Mouse (Mus musculus) stomach, embryonic 14.5 days (tissue): ENCODE measurements around the gene Sorbs2. TPM values are rescaled to one million over a fixed set of nuclear protein-coding genes. Genes with fewer than 3 reads are reported as not detected.
"Not testable (repeated sequence)": the region's sequence is repeated elsewhere in the genome, so short reads cannot be mapped to it uniquely, and the experiment has no call there.

ENCODE experiments used
- ATAC-seq: fragments of 200-750 bp; cut with Nextera tagmentation; 2 replicates; pipeline ENCODE4 v1.8.0; 2017; ENCODE audit warnings: low read depth, moderate TSS enrichment; ENCODE audit not compliant: insufficient number of reproducible peaks, insufficient read depth, low FRiP score
- H3K27ac ChIP-seq: fragments of 300-500 bp; sonication (generic); 2 replicates; pipeline ENCODE4 v1.5.1; 2014; ENCODE audit warnings: mild to moderate bottlenecking, low read length, moderate library complexity, mixed read lengths
- H3K27me3 ChIP-seq: fragments of 300-500 bp; sonication (generic); 2 replicates; pipeline ENCODE4 v1.6.1; 2014; ENCODE audit warnings: low read length, control low read depth, mixed read lengths; ENCODE audit not compliant: control insufficient read depth, insufficient read depth
- H3K36me3 ChIP-seq: fragments of 300-500 bp; sonication (generic); 2 replicates; pipeline ENCODE4 v1.6.1; 2014; ENCODE audit warnings: mild to moderate bottlenecking, control low read depth, low read length, moderate library complexity, mixed read lengths; ENCODE audit not compliant: control insufficient read depth, insufficient read depth
- H3K4me1 ChIP-seq: fragments of 300-500 bp; sonication (generic); 2 replicates; pipeline ENCODE4 v1.6.1; 2014; ENCODE audit warnings: low read length, control low read depth, mixed read lengths; ENCODE audit not compliant: control insufficient read depth, insufficient read depth
- H3K4me2 ChIP-seq: fragments of 300-500 bp; sonication (generic); replicated peaks from 2 replicates; pipeline ENCODE4 v1.6.1; 2014; ENCODE audit warnings: low read depth, low read length, control low read depth
- H3K4me3 ChIP-seq: fragments of 300-500 bp; sonication (generic); 2 replicates; pipeline ENCODE4 v1.5.1; 2014; ENCODE audit warnings: low read depth, low read length, control low read depth
- H3K9ac ChIP-seq: fragments of 300-500 bp; sonication (generic); replicated peaks from 2 replicates; pipeline ENCODE4 v1.6.1; 2014; ENCODE audit warnings: low read depth, mild to moderate bottlenecking, control low read depth, low read length, moderate library complexity, mixed read lengths
- H3K9me3 ChIP-seq: fragments of 300-500 bp; sonication (generic); 2 replicates; pipeline ENCODE4 v1.6.1; 2016; ENCODE audit warnings: low read depth, low read length, control low read depth; ENCODE audit not compliant: control insufficient read depth
- WGBS: fragments of 180-500 bp; shearing (Covaris S2); extraction: QIAGEN DNeasy Blood & Tissue Kit; methylation state at CpG from one replicate; pipeline ENCODE4 v1.1.7; 2014; 5-methylcytosine and 5-hydroxymethylcytosine counted together
- polyA plus RNA-seq: library from polyadenylated mRNA; unstranded; fragments of >200 nt; fragmentation: Nextera tagmentation; extraction: Ambion mirVana; gene quantifications from 2 replicates; pipeline ENCODE4 v1.2.1, GENCODE M21; 2014

Gene Sorbs2
- polyA plus RNA-seq, 1 experiment from 2014 or later = 32.1 TPM

- Histone ChIP-seq H3K4me2 (no peak overlapping the region), H3K27ac (peak overlapping the region; percentile 35), H3K36me3 (no peaks in the 10 kb centered on the region), H3K9ac (no peak overlapping the region), H3K4me1 (peaks cover 20% of the 10 kb centered on the region), H3K27me3 (no peaks in the 10 kb centered on the region), H3K4me3 (no peak overlapping the region), H3K9me3 (no peaks in the 10 kb centered on the region)
- ATAC-seq = peak; percentile 34; the same call in 1 of the 2 replicates
- 12% methylated on average over 9 of the region's 9 CpGs for WGBS
Observed at GRCm38 (mm10) chr8:45858391-45858790, 350.8 kb downstream of the Sorbs2 start.

GRCm38 (mm10) chr8:45871587-45871986 lies 364.0 kb downstream of the Sorbs2 start:
- H3K27me3 ChIP-seq, H3K9ac ChIP-seq, H3K9me3 ChIP-seq, H3K4me3 ChIP-seq, H3K36me3 ChIP-seq, H3K4me2 ChIP-seq, ATAC-seq: not testable (repeated sequence)
- Histone ChIP-seq H3K4me1 (peaks cover 16% of the 10 kb centered on the region; the same call in 1 of the 2 replicates), H3K27ac (peak overlapping the region; percentile 74)
- WGBS = 67% methylated on average over 11 of the region's 11 CpGs

- no peak overlapping the region for H3K9ac ChIP-seq
- H3K9me3 ChIP-seq = no peaks in the 10 kb centered on the region
- peak overlapping the region; percentile 74 for H3K27ac ChIP-seq
- 38% methylated on average over 7 of the region's 7 CpGs for WGBS
- H3K36me3 ChIP-seq = no peaks in the 10 kb centered on the region
- ATAC-seq = peak; percentile 56; the same call in 1 of the 2 replicates
- H3K27me3 ChIP-seq = no peaks in the 10 kb centered on the region
- H3K4me3 ChIP-seq = no peak overlapping the region
- H3K4me1 ChIP-seq = peaks cover 16% of the 10 kb centered on the region; the same call in 1 of the 2 replicates
- H3K4me2 ChIP-seq = no peak overlapping the region
Observed at GRCm38 (mm10) chr8:45872077-45872476, 364.5 kb downstream of the Sorbs2 start.

GRCm38 (mm10) chr8:45874945-45875626 lies 367.5 kb downstream of the Sorbs2 start:
- H3K4me2 ChIP-seq = no peak overlapping the region

GRCm38 (mm10) chr8:45876397-45876796 lies 368.8 kb downstream of the Sorbs2 start:
- no peak for ATAC-seq
- no peaks in the 10 kb centered on the region for H3K36me3 ChIP-seq

More at GRCm38 (mm10) chr8:45874945-45875626, 367.5 kb downstream of the Sorbs2 start:
- Histone ChIP-seq H3K9me3 (no peaks in the 10 kb centered on the region), H3K4me1 (peaks cover 16% of the 10 kb centered on the region; the same call in 1 of the 2 replicates), H3K36me3 (no peaks in the 10 kb centered on the region), H3K27me3 (no peaks in the 10 kb centered on the region), H3K27ac (peak overlapping the region; percentile 82), H3K9ac (no peak overlapping the region), H3K4me3 (no peak overlapping the region)
- 37% methylated on average over 10 of the region's 10 CpGs for WGBS
- peak; percentile 48; the same call in 1 of the 2 replicates for ATAC-seq

More at GRCm38 (mm10) chr8:45876397-45876796, 368.8 kb downstream of the Sorbs2 start:
- H3K27me3 ChIP-seq = no peaks in the 10 kb centered on the region
- peaks cover 16% of the 10 kb centered on the region; the same call in 1 of the 2 replicates for H3K4me1 ChIP-seq
- H3K27ac ChIP-seq = no peak overlapping the region; the same call in 1 of the 2 replicates
- H3K9me3 ChIP-seq = no peaks in the 10 kb centered on the region
- no peak overlapping the region for H3K4me3 ChIP-seq
- H3K9ac ChIP-seq = no peak overlapping the region
- 66% methylated on average over 5 of the region's 5 CpGs for WGBS
- no peak overlapping the region for H3K4me2 ChIP-seq

Other genes starting within 250 kb of the Sorbs2 start
- not detected in 2 replicates for gene F11, start 245.8 kb upstream of the Sorbs2 start, polyA plus RNA-seq
- not detected in 2 replicates for gene Klkb1, start 212.9 kb upstream of the Sorbs2 start, polyA plus RNA-seq
- gene Gm45753, start 199.3 kb upstream of the Sorbs2 start, polyA plus RNA-seq = not detected in 2 replicates
- gene Cyp4v3, start 174.6 kb upstream of the Sorbs2 start, polyA plus RNA-seq = 3.3 and 4.1 TPM in 2 replicates
- gene Fam149a, start 125.5 kb upstream of the Sorbs2 start, polyA plus RNA-seq = 28.6 and 29.7 TPM in 2 replicates
- 3.6 and 4.9 TPM in 2 replicates for gene Tlr3, start 96.7 kb upstream of the Sorbs2 start, polyA plus RNA-seq